Comparison of ENCODE assay signal across 8 mouse cellular contexts in the genomic region with DNA sequence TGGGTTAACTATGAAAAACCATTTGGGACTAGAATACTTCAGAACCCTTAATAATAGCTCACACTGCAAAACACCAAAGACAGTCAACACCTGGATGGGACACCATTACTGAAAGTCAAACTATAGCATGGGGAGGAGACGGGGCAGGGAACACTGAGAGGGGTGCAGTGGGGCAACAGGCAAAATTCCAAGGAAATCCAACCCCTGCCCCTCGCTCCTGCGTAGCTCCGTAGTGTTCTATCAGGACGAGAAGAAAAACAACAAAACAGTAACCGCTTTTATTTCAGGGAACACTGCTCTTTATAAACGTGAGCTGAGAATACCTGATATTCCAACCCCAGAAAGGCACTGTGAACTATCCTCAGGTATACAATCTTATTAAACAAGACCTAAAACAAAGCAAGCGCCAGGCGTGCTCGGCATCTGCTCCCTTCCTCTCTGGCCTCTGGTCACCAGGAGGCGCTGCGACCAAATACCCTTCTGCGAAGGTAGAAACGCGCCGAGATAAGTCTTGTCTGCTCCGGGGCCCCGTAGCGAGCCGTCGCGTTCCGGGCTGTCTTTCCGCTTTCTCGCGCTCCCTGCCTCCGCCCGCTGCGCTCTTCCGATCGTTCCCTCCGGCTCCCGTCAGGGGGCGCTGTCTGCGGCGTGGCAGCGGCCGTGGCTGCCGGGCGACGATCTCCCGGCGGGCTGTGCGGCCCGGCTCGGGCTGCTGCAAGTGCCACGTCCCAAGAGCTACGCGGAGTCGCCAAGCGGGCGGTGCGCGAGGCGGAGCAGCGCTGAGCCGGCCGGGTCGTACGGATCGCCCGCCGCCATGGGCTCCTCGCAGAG. TPM values are rescaled to one million over a fixed set of nuclear protein-coding genes. Genes with fewer than 3 reads are reported as not detected.
DNase-seq lines count a peak whose midpoint lies in the region; ATAC-seq lines count a peak whose summit lies in the region.

A gene (plus strand): TSS at position 690 of the 828 bp plus-strand sequence.

- peak; percentile 98 for DNase-seq in NIH3T3 (ENCODE audit: low read depth)
- peak; percentile 99 for DNase-seq in cerebellum, postnatal 10 days
- peak; percentile 90 to 94 for DNase-seq in frontal cortex, postnatal 10 days (ENCODE audit: low spot score in 2 of 2)
- DNase-seq in layer of hippocampus, postnatal 14 days (ENCODE audit: low spot score in 2 of 2) = peak; percentile 93 to 97
- DNase-seq in lung, postnatal 14 days = peak; percentile 98
- DNase-seq in retina, adult 2 months (ENCODE audit: low read depth, low spot score) = peak; percentile 93
- peak; percentile 96 to 97 for DNase-seq in thymus, postnatal 36 days

- H3K4me3 ChIP-seq in hindbrain, embryonic 12.5 days = peak within 1 kb of the TSS; percentile 95

- H3K9ac ChIP-seq in hindbrain, embryonic 12.5 days = peak within 1 kb of the TSS; percentile 93

- H3K36me3 ChIP-seq in hindbrain, embryonic 12.5 days = no peaks in the 10 kb centered on the region

- H3K9me3 ChIP-seq in hindbrain, embryonic 12.5 days (replicated peaks) = no peaks in the 10 kb centered on the region

- 1% methylated on average over 64 of the region's 64 CpGs for WGBS in hindbrain, embryonic 12.5 days

- peaks cover 15% of the 10 kb centered on the region for H3K4me1 ChIP-seq in hindbrain, embryonic 12.5 days

- H3K27me3 ChIP-seq in hindbrain, embryonic 12.5 days = no peaks in the 10 kb centered on the region

- H3K27ac ChIP-seq in hindbrain, embryonic 12.5 days = peak within 1 kb of the TSS; percentile 90

- H3K4me2 ChIP-seq in hindbrain, embryonic 12.5 days (replicated peaks) = peak within 1 kb of the TSS; percentile 69

- ATAC-seq in hindbrain, embryonic 12.5 days (ENCODE audit: low FRiP score) = peak; percentile 94

RNA-seq across cellular contexts. Expression of the gene that starts here (rescaled TPM):
- 132 and 143 TPM in 2 replicates for polyA plus RNA-seq in hindbrain, embryonic 12.5 days (2016; fragmentation: Nextera tagmentation; extraction: Ambion mirVana)
- 100 to 1,000 TPM in 1 of 2 experiments, 10 to 100 TPM in 1; 95.0 to 103 TPM for total RNA-seq in layer of hippocampus, postnatal 14 days (2021)

Comparison
In these comparisons a context has a peak if more than half of its experiments do, and no peak if none do; other contexts are left out.
1. Peak in every context shown above with its lines: DNase-seq, ATAC-seq, H3K4me3 ChIP-seq and H3K27ac ChIP-seq.